Mouse (Mus musculus): ENCODE data around the gene Phf10. TPM values are rescaled to one million over a fixed set of nuclear protein-coding genes. Genes with fewer than 3 reads are reported as not detected.
"Not testable (repeated sequence)": the region's sequence is repeated elsewhere in the genome, so short reads cannot be mapped to it uniquely, and the experiment has no call there.

Phf10 gene
- total RNA-seq, 2 experiments from 2014 or later: 45.1 to 45.4 TPM

- intact Hi-C loops (cut with DNase I): no loop called here
- DNase-seq (ENCODE audit: low spot score): no peak
Measured at GRCm38 (mm10) chr17:14944551-14944950, 16.5 kb downstream of the Phf10 start.

DNA sequence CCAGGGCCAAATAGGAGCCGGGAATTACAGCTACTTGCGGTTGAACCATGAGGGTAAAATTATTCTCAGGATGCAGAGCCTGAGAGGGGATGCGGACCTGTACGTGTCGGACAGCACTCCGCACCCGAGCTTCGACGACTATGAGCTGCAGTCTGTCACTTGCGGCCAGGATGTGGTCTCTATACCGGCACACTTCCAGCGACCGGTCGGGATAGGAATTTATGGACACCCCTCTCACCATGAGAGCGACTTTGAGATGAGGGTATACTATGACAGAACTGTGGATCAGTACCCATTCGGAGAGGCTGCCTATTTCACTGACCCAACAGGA is 17.4 kb downstream of the Phf10 start:
- intact Hi-C loops (cut with DNase I): no loop called here

DNA sequence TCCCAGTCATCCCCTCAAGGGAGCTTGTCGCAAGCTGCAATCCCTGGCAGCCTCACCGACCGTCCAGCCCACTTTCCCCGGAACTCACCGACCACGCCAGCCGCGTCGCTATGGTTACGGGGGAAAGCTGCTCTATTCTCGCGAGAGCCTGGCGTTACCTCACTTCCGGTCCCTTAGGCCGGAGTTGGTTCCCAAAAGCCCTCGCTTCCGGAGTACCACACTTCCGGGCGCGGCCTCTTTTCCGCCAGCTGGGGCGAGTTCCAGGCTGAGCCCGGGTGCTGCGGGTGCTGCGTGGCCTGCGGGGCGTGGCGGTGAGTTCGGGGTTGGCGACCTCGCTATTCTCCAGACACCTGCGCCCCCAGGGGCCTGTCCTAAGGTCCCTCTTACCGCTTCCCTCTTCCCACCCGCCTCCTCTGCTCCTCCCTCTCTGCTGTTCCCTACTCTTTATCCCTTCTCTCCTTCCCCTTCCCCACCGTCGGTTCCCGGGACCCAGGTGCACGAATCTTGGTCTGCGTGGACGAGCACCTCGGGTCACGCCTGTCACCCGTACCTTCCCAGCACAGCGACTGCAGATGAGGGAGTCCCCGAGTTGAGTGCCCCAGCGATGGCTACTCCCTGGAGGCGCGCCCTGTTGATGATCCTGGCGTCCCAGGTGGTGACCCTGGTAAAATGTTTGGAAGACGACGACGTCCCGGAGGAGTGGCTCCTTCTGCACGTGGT is 17.9 kb downstream of the Phf10 start, which contains the start of the genes Wdr27 and 1600012H06Rik:
Wdr27 (minus strand) TSS at position 150 of the 720 bp plus-strand sequence.
1600012H06Rik (plus strand) TSS at position 176 of the 720 bp plus-strand sequence.
- peak; percentile 97 for DNase-seq (ENCODE audit: low spot score)
- intact Hi-C loops (cut with DNase I): no loop called here

More for the DNA sequence above, 17.4 kb downstream of the Phf10 start:
- DNase-seq (ENCODE audit: low spot score): no peak

DNA sequence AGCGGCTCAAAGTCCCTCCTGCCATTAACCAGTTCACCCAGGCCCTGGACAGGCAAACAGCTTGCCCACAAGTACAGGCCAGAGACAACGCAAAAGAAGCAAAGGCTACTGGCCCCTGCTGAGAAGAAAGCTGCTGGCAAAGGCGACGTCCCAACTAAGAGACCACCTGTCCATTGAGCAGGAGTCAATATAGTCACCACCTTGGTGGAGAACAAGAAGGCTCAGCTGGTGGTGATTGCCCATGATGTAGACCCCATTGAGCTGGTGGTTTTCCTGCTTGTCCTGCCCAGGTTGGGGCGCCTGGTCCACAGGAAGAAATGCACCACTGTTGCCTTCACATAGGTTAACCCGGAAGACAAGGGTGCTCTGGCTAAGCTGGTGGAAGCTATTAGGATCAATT is 18.9 kb downstream of the Phf10 start:
- not testable (repeated sequence) for DNase-seq (ENCODE audit: low spot score)

GRCm38 (mm10) chr17:14935841-14936605 is 25.1 kb downstream of the Phf10 start:
- intact Hi-C loops (cut with DNase I): no loop called here
- no peak for DNase-seq (ENCODE audit: low spot score)

More for the DNA sequence above, 18.9 kb downstream of the Phf10 start:
- intact Hi-C loops (cut with DNase I): not testable (repeated sequence)

DNA sequence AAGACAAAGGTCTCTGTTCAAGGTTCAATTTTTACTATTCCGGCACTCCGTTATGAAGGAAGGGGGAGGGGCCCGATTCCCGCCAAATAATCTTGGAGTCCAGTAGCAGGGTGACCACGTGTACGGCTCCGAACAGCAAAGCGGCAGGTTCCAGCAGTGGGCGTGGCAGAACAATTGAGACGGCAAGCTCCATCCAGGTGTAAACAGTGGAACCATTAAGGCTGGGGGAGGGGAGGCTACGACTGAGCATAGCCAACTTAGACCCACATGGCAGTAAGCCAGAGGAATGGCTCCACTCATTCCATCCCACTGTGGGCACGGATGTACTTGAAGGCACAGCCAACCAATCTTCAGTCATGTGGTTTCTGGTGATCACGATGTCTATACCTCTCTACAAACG is 25.8 kb downstream of the Phf10 start:
- intact Hi-C loops (cut with DNase I); DNase-seq (ENCODE audit: low spot score): not testable (repeated sequence)

DNA sequence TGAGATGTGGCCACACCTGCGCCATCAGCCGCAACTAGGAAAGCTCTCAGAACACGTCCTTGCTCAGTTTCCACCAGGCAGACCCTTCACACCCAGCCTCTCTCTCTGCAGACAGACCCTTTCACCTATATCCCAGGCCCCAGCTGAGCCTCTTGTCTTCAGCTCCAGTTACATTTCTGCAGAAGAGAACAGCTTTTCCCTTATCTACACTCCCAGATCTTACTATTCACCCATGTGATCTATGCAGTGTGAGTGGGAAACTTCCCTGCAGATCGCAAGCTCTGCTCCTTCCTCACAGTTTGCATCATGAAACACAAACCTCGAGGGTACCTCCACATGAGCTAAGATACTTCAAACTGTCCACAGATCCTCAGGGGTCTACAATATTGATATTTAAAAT is 29.6 kb downstream of the Phf10 start:
- DNase-seq (ENCODE audit: low spot score): no peak
- intact Hi-C loops (cut with DNase I): no loop called here

- intact Hi-C loops (cut with DNase I): no loop called here
- DNase-seq (ENCODE audit: low spot score): no peak
Measured at GRCm38 (mm10) chr17:14930697-14931096, 30.4 kb downstream of the Phf10 start.

- DNase-seq (ENCODE audit: low spot score): no peak
- intact Hi-C loops (cut with DNase I): no loop called here
Measured at GRCm38 (mm10) chr17:14928631-14929030, 32.4 kb downstream of the Phf10 start.

DNA sequence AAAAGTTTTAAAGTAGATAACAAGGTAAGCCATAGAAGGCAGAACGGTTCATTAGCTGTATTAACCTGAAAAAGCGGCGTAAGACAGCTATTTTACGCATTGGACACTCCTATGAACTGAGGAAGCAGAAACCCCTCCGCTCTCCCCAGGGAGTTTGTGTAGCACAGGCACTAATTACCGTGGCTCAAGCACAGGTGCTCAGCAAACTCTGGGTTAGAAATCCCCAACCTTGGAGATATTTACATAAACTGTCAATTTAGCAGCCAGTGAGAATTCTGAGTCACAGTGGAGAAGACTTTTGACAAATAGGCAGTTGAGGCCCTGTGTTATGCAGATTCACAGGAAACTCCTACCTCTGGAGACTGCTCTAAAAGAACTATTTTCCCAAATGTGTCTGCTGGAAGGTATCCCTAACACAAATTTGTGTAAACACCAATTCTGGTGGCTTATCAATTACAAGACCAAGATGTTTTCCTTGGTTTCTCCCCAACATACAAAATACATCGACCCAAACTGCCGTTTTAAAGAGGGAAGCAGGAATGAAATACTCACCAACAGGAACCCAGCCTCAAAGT is 33.3 kb downstream of the Phf10 start:
- DNase-seq (ENCODE audit: low spot score): no peak
- intact Hi-C loops (cut with DNase I): no loop called here

DNA sequence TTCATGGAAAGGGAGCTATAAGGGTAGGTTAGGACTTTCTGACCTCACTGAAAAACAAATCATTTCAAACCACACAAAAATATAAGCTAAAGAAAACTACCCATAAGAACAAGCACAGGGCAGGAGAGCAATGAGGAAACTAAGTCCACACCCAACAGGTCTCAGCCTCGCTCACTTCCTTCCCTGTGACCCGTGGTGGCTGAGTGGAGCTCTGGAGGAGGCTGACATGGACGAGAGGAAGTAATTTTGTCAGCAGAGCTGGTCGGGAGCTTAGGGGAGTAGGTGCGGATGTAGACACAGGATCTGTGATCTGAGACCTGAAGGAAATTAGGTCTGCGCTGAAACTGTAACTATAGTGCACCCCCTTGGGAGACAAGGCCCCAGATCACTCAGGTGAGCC is 39.5 kb downstream of the Phf10 start:
- DNase-seq (ENCODE audit: low spot score): no peak
- intact Hi-C loops (cut with DNase I): no loop called here

DNA sequence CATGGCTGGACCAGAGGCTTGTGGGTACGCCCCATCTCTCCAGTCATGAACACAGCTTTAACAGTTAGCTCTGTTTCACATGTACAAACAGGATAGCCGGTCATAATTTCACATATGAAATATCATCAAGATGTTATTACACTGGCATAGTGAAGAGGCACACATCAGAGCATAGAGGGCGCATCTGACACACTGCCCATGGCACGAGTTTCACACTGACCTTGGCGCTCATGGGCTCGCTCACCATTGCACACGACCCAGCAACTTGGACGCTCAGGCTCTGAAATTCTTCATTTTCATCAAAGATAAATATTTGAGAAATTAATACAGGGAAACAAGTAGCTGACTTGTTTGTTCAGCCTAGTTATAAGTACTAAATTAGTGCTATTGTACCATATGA is 43.2 kb downstream of the Phf10 start:
- DNase-seq (ENCODE audit: low spot score): no peak
- intact Hi-C loops (cut with DNase I): no loop called here

DNA sequence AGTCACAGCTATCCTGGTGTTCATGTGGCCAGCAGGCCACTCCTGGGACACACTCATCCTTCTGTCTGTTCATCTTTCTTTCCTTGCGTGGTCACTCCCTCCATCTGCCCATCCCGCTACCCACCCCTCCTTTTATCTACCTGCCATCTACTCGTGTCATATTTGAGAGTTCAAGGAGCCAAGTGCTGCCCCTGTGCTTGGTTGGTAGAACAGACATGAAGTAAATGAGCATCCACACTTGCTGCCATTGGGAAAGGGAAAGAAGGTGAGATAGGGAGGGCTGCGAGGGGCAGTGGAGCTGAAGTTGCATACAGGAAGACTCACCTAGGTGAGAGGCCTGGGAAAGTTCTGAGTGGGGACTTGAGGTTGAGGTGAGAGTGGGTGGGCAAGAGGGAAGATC is 46.7 kb downstream of the Phf10 start:
- intact Hi-C loops (cut with DNase I): no loop called here
- no peak for DNase-seq (ENCODE audit: low spot score)

GRCm38 (mm10) chr17:14912981-14913380 is 48.1 kb downstream of the Phf10 start:
- no peak for DNase-seq (ENCODE audit: low spot score)
- intact Hi-C loops (cut with DNase I): no loop called here

DNA sequence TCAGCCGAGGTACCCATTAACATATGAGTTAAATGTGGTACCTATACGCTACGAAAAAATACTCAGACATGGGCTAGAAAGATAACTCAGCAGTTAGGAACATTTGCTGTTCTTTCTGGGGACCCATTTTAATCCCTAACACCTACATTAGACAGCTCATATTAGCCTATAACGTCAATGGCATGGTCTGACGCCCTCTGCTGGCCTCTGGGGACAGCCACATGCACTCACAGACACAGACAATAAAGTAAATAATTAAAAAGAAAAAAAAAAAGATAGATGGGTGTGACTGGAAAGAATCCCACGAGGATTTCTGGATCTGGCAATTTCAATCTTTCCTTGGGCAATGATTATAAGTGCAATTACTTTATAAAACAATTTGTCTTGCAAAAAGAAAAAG is 48.7 kb downstream of the Phf10 start:
- DNase-seq (ENCODE audit: low spot score): no peak
- intact Hi-C loops (cut with DNase I): no loop called here

DNA sequence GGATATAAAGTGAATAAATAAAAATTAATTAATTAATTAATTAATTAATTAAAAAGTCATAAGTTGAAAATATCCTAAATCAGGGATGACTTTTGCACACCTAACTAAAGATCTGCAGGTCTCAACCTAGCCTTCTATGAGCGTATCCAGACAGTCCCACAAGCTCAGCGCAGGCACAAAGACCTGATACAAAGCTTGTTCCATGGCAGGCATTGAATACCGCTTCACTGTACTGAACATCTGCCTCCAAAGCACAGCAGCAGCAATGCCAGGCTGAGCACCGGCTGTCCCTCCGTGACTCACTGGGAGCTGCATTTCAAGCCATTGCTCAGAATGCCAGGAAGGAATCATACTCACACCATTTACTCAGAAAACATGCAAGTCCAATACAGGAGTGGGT is 50.3 kb downstream of the Phf10 start:
- DNase-seq (ENCODE audit: low spot score): no peak
- intact Hi-C loops (cut with DNase I): no loop called here

DNA sequence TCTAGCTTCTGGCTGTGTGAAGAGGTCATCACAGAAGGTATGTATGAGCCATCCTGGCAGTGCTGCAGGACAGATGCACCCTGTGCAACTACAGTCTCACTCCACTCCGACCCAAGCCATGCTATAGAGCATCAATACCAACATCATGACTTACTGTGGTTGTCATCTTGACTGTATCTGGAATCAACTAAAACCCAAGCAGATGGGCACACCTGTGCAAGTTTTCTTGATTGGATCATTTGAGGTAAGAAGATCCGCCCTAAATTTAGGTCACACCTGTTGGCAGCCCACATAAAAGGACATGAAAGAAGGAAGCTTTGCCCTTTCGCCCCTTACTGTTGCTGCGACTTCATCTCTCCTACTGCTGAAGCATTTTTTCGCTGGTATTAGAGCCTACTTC is 51.7 kb downstream of the Phf10 start:
- intact Hi-C loops (cut with DNase I): no loop called here
- DNase-seq (ENCODE audit: low spot score): no peak

DNA sequence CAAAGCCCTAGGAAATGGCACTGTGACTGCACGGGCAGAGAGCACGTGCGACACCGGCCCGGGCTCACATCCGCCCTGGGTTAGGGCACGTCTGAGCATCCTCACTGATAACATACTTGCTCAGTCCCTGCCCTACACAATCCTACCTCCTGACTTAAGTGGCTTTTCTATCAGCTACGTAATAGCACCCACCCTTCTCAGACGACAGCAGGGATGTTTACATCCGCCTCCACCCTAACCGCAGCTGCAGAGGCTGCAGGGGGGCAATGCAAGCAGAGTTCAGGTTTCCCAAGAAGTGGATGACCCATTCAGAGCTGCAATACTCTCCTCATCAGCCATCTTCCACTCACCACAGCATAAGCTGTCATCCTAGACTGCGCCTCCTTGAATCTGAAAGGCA is 53.9 kb downstream of the Phf10 start:
- no peak for DNase-seq (ENCODE audit: low spot score)
- intact Hi-C loops (cut with DNase I): no loop called here

DNA sequence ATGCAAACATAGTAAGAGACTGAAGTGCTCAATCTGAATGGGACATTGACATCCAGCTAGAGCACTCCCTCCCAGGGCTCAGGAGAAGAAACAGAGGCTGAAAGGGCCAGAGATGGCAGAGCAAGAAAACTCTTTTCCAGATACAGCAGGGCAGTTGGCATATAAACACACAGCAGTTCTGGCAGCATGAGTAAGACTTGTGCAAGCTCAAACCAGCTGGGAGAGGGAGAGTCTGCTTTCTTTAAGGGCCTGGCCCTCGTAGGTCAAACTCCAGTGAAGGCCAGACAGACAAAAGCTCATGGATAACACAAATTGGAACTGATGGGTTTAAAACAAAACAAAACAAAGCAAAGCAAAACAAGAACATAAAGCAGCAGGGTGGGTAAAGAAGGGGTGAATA is 54.5 kb downstream of the Phf10 start:
- DNase-seq (ENCODE audit: low spot score): no peak
- intact Hi-C loops (cut with DNase I): no loop called here

- DNase-seq (ENCODE audit: low spot score): peak; percentile 21
- intact Hi-C loops (cut with DNase I): loop anchor here (1.0 to 5.0 kb wide), 3 partner anchors 359 to 672 kb away; no protein-coding TSS in a partner anchor
Measured at GRCm38 (mm10) chr17:14904637-14905265, 56.3 kb downstream of the Phf10 start.
